Mouse (Mus musculus) embryonic facial prominence, embryonic 15.5 days (tissue): Measurements from ENCODE around the gene Parp4. TPM values are rescaled to one million over a fixed set of nuclear protein-coding genes. Genes with fewer than 3 reads are reported as not detected.
A peak's percentile ranks its signal among the peaks of the same experiment; 100 is the strongest.

Experiments
- ATAC-seq: fragments of 200-750 bp; cut with Nextera tagmentation; 2 replicates; pipeline ENCODE4 v1.8.0; 2017; ENCODE audit warnings: low read depth, moderate TSS enrichment; ENCODE audit not compliant: insufficient number of reproducible peaks, low FRiP score, low TSS enrichment
- H3K27ac ChIP-seq: fragments of 300-500 bp; sonication (generic); replicated peaks from 2 replicates; pipeline ENCODE4 v1.5.1; 2015; ENCODE audit warnings: mild to moderate bottlenecking, inconsistent platforms
- H3K27me3 ChIP-seq: fragments of 300-500 bp; sonication (generic); 2 replicates; pipeline ENCODE4 v1.6.1; 2015; ENCODE audit warnings: inconsistent platforms
- H3K36me3 ChIP-seq: fragments of 300-500 bp; sonication (generic); 2 replicates; pipeline ENCODE4 v1.6.1; 2015; ENCODE audit warnings: mild to moderate bottlenecking, inconsistent platforms
- H3K4me1 ChIP-seq: fragments of 300-500 bp; sonication (generic); 2 replicates; pipeline ENCODE4 v1.6.1; 2015; ENCODE audit warnings: inconsistent platforms
- H3K4me2 ChIP-seq: fragments of 300-500 bp; sonication (generic); replicated peaks from 2 replicates; pipeline ENCODE4 v1.6.1; 2015; ENCODE audit warnings: mild to moderate bottlenecking, inconsistent platforms
- H3K4me3 ChIP-seq: fragments of 300-500 bp; sonication (generic); replicated peaks from 2 replicates; pipeline ENCODE4 v1.5.1; 2015; ENCODE audit warnings: mild to moderate bottlenecking, inconsistent platforms
- H3K9ac ChIP-seq: fragments of 300-500 bp; sonication (generic); 2 replicates; pipeline ENCODE4 v1.6.1; 2015; ENCODE audit warnings: inconsistent platforms
- H3K9me3 ChIP-seq: fragments of 300-500 bp; sonication (generic); replicated peaks from 2 replicates; pipeline ENCODE4 v1.6.1; 2016; ENCODE audit warnings: inconsistent platforms
- WGBS: fragments of 180-500 bp; shearing (Covaris S2); methylation state at CpG from one replicate; pipeline ENCODE4 v1.1.7; 2015; 5-methylcytosine and 5-hydroxymethylcytosine counted together
- polyA plus RNA-seq: library from polyadenylated mRNA; unstranded; fragments of >200 nt; fragmentation: Nextera tagmentation; extraction: Ambion mirVana; gene quantifications from 2 replicates; pipeline ENCODE4 v1.2.1, GENCODE M21; 2015

Parp4 gene
- polyA plus RNA-seq, 1 experiment from 2014 or later = 4.2 TPM

GRCm38 (mm10) chr14:56617470-56617869 lies 42.1 kb downstream of the Parp4 start:
- Histone ChIP-seq H3K4me2 (no peak overlapping the region), H3K27ac (no peak overlapping the region), H3K27me3 (no peaks in the 10 kb centered on the region), H3K9me3 (no peaks in the 10 kb centered on the region), H3K4me3 (no peak overlapping the region), H3K36me3 (0 out of 2 replicates have a peak, but pooled peaks cover 5% of the 10 kb centered on the region), H3K9ac (no peak overlapping the region), H3K4me1 (no peaks in the 10 kb centered on the region)
- 78% methylated on average over 1 of the region's 1 CpGs for WGBS
- no peak for ATAC-seq

- no peaks in the 10 kb centered on the region for H3K9me3 ChIP-seq
- ATAC-seq = no peak
- H3K27me3 ChIP-seq = no peaks in the 10 kb centered on the region
- no peaks in the 10 kb centered on the region for H3K4me1 ChIP-seq
- H3K36me3 ChIP-seq = no peaks in the 10 kb centered on the region
- H3K4me2 ChIP-seq = no peak overlapping the region
- H3K4me3 ChIP-seq = no peak overlapping the region
- H3K27ac ChIP-seq = no peak overlapping the region
- WGBS = 86% methylated on average over 8 of the region's 8 CpGs
- H3K9ac ChIP-seq = no peak overlapping the region
Measured at GRCm38 (mm10) chr14:56620425-56620824, 45.0 kb downstream of the Parp4 start.

- Histone ChIP-seq H3K4me1 (0 out of 2 replicates have a peak, but pooled peaks cover 5% of the 10 kb centered on the region), H3K36me3 (no peaks in the 10 kb centered on the region), H3K27ac (no peak overlapping the region), H3K4me3 (no peak overlapping the region), H3K9ac (no peak overlapping the region), H3K27me3 (no peaks in the 10 kb centered on the region), H3K4me2 (no peak overlapping the region), H3K9me3 (no peaks in the 10 kb centered on the region)
- 87% methylated on average over 4 of the region's 4 CpGs for WGBS
- no peak for ATAC-seq
Measured at GRCm38 (mm10) chr14:56626202-56626601, 50.8 kb downstream of the Parp4 start.

GRCm38 (mm10) chr14:56628336-56628735 lies 52.9 kb downstream of the Parp4 start:
- 95% methylated on average over 3 of the region's 3 CpGs for WGBS
- no peak overlapping the region for H3K4me3 ChIP-seq
- no peaks in the 10 kb centered on the region for H3K9me3 ChIP-seq
- H3K9ac ChIP-seq = no peak overlapping the region
- no peak for ATAC-seq
- H3K4me1 ChIP-seq = 0 out of 2 replicates have a peak, but pooled peaks cover 5% of the 10 kb centered on the region
- H3K4me2 ChIP-seq = no peak overlapping the region
- no peaks in the 10 kb centered on the region for H3K36me3 ChIP-seq
- H3K27me3 ChIP-seq = no peaks in the 10 kb centered on the region
- no peak overlapping the region for H3K27ac ChIP-seq

GRCm38 (mm10) chr14:56631109-56631508 lies 55.7 kb downstream of the Parp4 start:
- Histone ChIP-seq H3K27ac (no peak overlapping the region), H3K4me3 (no peak overlapping the region), H3K27me3 (no peaks in the 10 kb centered on the region), H3K36me3 (no peaks in the 10 kb centered on the region), H3K9me3 (no peaks in the 10 kb centered on the region), H3K4me1 (0 out of 2 replicates have a peak, but pooled peaks cover 5% of the 10 kb centered on the region), H3K4me2 (no peak overlapping the region), H3K9ac (no peak overlapping the region)
- no peak for ATAC-seq
- 95% methylated on average over 2 of the region's 2 CpGs for WGBS

GRCm38 (mm10) chr14:56647206-56647605 lies 71.8 kb downstream of the Parp4 start:
- no peaks in the 10 kb centered on the region for H3K9me3 ChIP-seq
- no peak for ATAC-seq
- H3K27ac ChIP-seq = no peak overlapping the region
- H3K36me3 ChIP-seq = no peaks in the 10 kb centered on the region
- 58% methylated on average over 7 of the region's 7 CpGs for WGBS
- H3K4me3 ChIP-seq = no peak overlapping the region
- no peaks in the 10 kb centered on the region for H3K27me3 ChIP-seq
- H3K4me2 ChIP-seq = no peak overlapping the region
- no peak overlapping the region for H3K9ac ChIP-seq
- no peaks in the 10 kb centered on the region for H3K4me1 ChIP-seq

DNA sequence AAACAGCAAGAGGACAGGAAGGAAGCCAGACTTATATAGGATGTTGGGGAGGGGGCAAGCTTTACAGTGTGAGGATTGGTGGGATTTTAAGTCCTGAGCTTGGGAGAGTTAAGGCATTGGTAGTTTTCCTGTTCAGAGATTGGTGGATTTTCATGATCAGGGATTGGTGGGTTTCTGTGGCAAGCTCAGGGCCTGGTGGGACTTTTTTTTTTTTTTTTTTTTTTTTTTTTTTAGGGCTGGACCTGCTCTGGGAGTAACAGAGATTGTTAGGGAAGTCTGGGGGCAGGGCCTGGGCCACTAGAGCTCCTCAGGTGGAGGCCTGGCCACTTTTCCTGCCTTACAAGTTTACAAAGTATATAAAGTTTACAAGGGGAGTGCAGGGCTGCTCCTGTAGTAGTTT lies 74.0 kb downstream of the Parp4 start:
- peaks cover 9% of the 10 kb centered on the region; the same call in 1 of the 2 replicates for H3K36me3 ChIP-seq
- H3K9me3 ChIP-seq = peaks cover 8% of the 10 kb centered on the region; the same call in 1 of the 2 replicates
- H3K4me2 ChIP-seq = no peak overlapping the region
- H3K27ac ChIP-seq = no peak overlapping the region
- no peak for ATAC-seq
- H3K4me1 ChIP-seq = no peaks in the 10 kb centered on the region
- H3K9ac ChIP-seq = no peak overlapping the region
- no peak overlapping the region for H3K4me3 ChIP-seq
- no peaks in the 10 kb centered on the region for H3K27me3 ChIP-seq

- Histone ChIP-seq H3K9me3 (no peaks in the 10 kb centered on the region), H3K36me3 (no peaks in the 10 kb centered on the region), H3K4me1 (peaks cover 14% of the 10 kb centered on the region), H3K4me2 (no peak overlapping the region), H3K27me3 (no peaks in the 10 kb centered on the region), H3K4me3 (no peak overlapping the region), H3K27ac (no peak overlapping the region), H3K9ac (no peak overlapping the region)
- no peak for ATAC-seq
- 61% methylated on average over 5 of the region's 5 CpGs for WGBS
Measured at GRCm38 (mm10) chr14:56665651-56666050, 90.2 kb downstream of the Parp4 start.

GRCm38 (mm10) chr14:56666909-56667308 lies 91.5 kb downstream of the Parp4 start:
- WGBS = 77% methylated on average over 3 of the region's 3 CpGs
- Histone ChIP-seq H3K4me2 (no peak overlapping the region), H3K27ac (no peak overlapping the region), H3K9me3 (no peaks in the 10 kb centered on the region), H3K9ac (no peak overlapping the region), H3K36me3 (no peaks in the 10 kb centered on the region), H3K4me1 (peaks cover 14% of the 10 kb centered on the region), H3K27me3 (no peaks in the 10 kb centered on the region), H3K4me3 (peak overlapping the region; percentile 67; the same call in 1 of the 2 replicates)
- ATAC-seq = no peak

GRCm38 (mm10) chr14:56667969-56668802 lies 92.8 kb downstream of the Parp4 start, which contains the start of gene Mphosph8:
Gene Mphosph8, plus strand, starts transcription at chr14:56668248.
- Histone ChIP-seq H3K4me3 (peak within 1 kb of the TSS; percentile 67), H3K27ac (peak within 1 kb of the TSS; percentile 95), H3K27me3 (no peaks in the 10 kb centered on the region), H3K36me3 (peaks cover 8% of the 10 kb centered on the region), H3K9ac (peak within 1 kb of the TSS; percentile 75), H3K4me1 (peaks cover 14% of the 10 kb centered on the region), H3K4me2 (peak within 1 kb of the TSS; percentile 62), H3K9me3 (no peaks in the 10 kb centered on the region)
- ATAC-seq = peak; percentile 99
- under 1% methylated on average over 70 of the region's 70 CpGs for WGBS

DNA sequence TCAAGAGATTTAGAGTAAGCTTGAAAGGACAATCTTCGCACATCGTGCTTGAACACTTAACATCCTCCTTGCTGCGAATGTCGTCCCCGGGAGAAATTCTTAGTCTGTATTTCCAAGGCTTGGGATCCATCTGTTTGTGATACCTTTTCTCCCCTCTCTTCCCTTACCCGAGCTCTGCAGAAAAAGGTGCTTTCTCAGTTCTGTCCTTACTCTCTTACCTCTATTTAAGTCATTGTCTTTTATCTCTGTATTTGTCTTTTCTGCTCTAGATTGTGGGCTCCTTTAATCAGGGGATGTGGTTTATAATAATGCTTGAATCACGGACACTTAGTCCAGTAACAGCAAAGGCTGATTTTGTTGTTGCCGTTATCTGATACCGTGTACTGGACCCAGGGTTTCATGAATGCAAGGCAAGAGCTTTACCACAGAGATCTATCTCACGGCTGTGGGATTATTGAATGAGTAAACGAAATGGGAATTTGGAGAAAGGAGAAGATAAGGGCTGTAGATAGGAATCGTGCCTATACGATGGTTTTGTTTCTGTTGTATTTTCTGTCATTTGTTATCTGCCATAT lies 93.7 kb downstream of the Parp4 start:
- peaks cover 14% of the 10 kb centered on the region for H3K4me1 ChIP-seq
- peak overlapping the region; percentile 75 for H3K9ac ChIP-seq
- H3K9me3 ChIP-seq = no peaks in the 10 kb centered on the region
- H3K27me3 ChIP-seq = no peaks in the 10 kb centered on the region
- H3K27ac ChIP-seq = peak overlapping the region; percentile 95; the same call in 1 of the 2 replicates
- H3K36me3 ChIP-seq = peaks cover 12% of the 10 kb centered on the region
- H3K4me2 ChIP-seq = peak overlapping the region; percentile 62
- ATAC-seq = no peak
- H3K4me3 ChIP-seq = peak overlapping the region; percentile 67
- WGBS = 7% methylated on average over 13 of the region's 13 CpGs
